Mouse (Mus musculus) cerebellum, adult 8-10 months (tissue): ENCODE measurements around the gene Vamp2.

ENCODE experiments used
- DNase-seq: peaks from one replicate; pipeline ENCODE4 v3.0.0; 2022

Gene Vamp2

DNA sequence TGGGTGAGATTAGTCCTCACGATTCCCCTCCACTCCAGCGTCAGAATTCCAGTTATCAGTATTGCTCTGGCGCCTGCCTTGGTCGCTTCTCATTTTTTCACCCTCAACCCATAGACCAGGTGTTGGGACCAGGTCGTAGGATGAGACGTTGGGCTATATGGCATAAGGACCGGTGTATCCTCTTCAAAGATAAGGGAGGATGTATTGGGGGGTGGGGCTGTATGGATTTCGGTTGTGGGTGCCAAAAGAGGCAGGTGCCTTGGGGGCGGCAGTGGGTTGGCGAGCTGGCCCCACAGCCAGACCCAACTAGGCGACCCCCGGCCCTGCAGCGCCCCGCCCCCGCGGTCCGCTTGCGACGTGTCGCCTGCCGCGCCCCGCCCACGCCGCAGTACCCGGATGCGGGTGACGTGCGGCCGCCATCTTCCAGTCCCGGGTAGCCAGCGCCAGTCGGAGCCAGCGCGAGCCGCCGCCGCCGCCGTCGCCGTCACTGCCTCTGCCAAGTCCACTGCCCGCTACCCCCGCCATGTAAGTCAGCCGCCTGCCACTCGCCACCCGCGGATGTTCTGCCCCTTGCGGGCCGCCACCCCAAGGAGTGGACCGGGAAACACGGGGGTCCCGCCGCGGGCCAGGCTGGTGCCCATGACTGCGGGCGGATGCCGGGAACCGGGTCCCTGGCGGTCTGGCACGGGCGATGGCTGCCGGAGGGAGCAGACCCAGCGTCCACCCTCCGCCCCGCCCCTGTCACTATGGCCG, at the start of gene Vamp2:
Gene Vamp2, plus strand, starts transcription at position 388 of the 753 bp plus-strand sequence.
- peak; percentile 93 for DNase-seq

DNA sequence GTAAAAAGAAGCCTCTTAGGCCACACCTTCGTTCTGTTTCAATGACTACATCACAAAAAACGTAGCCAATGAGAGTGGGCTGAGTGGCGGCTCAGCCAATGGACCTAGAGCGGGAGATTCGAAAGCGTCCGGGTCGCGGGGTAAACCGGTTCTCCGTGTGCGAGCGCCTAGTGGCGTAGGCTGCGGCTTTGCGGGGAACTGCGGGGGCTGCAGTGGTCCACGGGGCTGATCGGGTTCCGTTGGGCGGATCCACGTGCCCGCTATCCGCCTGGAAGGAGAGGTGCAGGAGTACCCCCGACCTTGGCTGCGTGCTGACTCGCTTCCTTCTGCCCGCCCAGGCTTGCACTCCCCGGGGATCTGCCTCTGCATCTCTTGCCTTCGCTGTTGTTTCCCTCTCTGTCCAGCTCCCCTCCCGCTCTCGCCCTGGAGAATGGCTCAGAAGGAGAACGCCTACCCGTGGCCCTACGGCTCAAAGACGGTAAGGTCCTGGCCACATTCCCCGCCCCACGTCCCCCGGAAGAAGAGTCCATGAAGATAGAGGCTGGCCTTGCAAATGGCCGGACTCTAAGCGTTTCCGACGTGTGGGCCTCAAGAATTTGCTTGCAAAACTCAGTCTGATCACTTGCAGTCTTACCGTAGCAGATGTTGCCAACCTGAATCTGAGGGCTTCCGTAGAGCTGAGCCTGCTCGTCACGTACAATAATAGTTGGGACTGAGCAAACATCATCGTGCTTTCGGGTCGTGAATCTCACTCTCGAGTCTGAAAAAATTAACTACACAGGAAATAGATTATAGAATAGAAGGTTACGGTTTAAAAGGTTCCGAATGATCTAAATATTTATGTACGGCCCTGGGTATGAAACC, 42.5 kb upstream of the Vamp2 start, which contains the start of gene Aurkb:
Gene Aurkb, plus strand, starts transcription at position 117 of the 864 bp plus-strand sequence.
- DNase-seq: peak; percentile 70

DNA sequence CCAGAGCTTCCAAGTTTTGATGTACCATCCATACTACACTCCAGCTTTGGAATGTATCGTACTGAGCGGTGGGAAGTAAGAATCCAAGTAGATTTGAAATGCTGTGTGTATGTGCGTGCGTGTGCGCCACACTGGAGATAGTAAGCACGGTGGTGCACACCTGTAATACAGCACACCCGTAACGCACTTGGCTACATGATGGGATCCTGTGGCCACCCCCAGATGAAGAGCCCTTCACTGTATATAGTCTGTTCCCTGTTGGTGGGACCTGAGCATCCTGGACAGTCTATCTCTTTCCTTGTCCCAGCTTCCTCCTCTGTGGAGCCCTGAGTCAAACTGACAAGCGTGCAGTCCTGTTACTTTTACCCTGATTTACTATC, 41.9 kb upstream of the Vamp2 start:
- no peak for DNase-seq

DNA sequence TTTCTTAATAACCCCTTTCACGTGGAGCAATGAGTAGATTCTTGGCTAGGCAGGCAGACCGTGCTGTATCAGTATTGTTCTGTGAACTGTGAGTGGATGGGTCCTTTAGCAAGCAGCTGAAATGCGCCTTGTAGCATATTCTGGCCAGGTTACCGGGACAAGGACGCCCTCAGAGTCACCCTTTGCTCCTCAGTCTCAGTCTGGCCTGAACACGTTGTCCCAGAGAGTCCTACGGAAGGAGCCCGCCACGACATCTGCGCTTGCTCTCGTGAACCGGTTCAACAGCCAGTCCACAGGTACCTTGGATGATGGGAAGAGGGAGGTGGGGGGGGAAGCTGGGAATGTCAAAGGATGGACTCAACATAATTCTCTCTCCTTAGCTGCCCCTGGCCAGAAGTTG, 40.7 kb upstream of the Vamp2 start:
- DNase-seq: no peak

DNA sequence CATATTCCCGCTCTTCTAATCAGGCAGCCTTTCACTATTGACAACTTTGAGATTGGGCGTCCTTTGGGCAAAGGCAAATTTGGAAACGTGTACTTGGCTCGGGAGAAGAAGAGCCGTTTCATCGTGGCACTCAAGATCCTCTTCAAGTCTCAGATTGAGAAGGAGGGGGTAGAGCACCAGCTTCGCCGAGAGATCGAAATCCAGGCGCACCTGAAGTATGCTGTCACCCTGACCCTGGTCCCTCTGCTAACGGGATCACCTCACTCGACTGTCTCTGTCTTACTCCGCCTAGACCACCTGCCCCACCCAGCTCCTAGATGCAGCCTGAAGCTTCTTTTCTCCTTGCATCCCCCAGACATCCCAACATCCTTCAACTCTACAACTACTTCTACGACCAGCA, 40.1 kb upstream of the Vamp2 start:
- no peak for DNase-seq

DNA sequence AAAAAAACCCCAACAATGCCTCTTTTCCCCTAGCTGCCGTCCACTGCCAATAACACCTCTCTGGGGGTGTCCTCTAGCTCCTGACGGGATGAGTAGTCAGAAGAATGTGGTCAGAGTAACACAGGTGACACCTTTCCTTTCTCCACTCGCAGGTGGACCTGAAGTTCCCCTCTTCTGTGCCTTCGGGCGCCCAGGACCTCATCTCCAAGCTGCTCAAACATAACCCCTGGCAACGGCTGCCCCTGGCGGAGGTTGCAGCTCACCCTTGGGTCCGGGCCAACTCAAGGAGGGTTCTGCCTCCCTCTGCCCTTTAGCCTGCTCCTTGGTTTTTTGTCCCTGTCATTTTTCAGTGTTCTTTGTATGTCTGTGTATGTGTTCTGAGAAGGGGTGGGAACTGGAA, 37.5 kb upstream of the Vamp2 start:
- DNase-seq: no peak

DNA sequence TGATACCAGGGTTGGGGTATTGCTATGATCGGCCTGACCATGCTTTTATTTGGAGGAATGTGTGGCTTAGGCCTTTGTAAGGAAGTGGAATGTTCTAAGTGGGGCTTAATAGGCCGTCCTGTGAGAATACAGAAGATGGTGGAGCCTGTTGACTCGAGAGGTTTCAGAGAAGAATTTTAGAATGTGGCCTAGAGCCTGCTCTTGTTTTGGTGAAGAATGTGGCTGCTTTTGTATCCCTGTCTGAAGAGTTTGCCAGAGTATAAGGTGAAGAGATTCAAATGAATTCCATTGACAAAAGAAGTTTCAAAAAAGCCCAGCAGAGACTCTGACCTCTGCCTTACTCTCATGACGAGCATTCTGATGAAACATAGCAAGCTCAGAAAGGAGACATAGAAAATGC, 36.5 kb upstream of the Vamp2 start:
- no peak for DNase-seq

DNA sequence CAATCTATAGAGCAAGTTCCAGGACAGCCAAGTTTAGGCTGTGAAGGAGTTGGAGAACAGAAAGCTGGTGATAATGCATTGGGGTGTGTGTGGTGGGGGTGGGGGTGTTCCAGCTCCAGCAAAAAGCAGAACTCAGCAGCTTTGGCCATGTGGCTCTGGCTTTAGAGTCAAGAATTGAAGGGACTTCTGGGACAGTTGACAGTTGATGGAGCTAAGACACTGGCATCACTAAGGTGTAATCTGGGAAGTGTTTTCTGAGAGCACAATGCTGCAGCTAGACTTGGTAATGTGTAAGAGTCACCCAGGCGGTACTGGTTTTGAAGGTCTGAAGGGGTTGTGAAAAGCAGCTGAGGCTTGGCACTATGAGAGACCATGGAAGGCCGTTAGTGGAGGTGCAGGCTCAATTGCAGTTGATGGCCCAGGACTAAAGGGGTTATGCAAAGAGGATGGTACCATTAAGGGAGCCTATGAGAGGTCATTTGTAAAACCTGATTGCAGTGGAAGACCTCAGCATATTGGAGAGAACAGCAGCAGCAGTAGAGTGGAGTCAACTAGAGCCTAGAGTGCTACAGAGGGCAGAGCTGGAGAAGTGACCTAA, 35.4 kb upstream of the Vamp2 start:
- no peak for DNase-seq

DNA sequence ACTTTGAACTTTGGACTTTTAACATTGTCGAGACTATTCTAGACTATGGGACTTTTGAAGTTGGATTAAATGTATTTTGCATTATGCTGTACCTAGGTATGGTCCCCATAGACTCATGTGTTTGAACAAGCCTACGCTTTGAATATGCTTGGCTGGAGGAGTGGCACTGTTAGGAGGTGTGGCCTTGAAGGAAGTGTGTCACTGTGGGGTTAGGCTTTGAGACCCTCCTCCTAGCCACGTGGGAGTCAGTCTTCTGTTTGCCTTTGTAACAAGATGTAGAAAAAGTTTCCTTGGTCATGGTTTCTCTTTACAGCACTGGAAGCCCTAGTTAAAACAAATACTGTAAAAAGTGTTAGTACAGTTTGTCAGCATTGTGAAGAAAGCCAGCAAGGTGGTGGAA, 34.4 kb upstream of the Vamp2 start:
- DNase-seq: no peak

DNA sequence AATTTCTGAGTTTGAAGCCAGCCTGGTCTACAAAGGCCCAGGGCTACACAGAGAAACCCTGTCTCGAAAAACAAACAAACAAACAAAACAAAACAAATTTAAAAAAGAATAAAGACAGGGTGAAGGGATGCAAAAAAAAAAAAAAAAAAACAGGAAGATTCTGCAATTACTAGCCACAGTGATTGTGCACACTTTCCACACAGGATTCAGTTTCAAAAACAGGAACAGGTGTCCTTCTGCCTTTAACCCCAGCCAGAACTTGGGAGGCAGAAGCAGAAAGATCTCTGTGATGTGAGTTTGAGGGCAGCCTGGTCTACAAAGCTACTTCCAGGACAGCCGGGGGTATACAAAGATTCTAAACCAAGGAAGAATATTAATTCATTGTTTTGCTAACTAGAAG, 30.0 kb upstream of the Vamp2 start:
- no peak for DNase-seq

DNA sequence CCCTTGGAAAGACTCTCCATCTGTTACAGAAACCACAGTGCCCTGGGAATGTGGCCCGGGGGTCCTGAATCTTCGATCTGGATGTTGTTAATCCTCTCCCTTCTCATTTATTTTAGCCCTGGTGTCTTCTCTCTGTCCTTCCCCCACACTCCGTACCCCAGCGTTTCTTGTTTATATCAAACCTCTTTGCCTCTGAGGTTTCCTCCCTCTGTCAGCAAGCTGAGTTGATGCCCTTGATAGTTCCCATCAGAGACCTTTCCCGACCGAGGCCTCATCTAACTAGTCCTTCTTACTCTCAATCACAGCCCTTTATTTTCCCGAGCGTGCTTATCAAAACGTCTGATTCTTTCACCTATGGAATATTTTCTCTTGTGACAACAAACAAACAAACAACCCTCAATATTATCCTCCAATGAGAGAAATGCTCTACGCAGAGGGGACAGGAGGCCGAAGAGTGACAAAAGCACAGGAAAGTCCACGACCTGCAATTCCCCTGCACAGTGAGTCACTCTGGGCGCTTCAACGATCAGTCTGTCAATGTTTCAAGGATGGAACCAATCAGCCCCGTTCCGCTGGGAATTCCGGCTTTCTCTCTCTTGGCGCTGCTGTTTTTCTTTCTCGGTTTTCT, 29.4 kb upstream of the Vamp2 start:
- DNase-seq: no peak

DNA sequence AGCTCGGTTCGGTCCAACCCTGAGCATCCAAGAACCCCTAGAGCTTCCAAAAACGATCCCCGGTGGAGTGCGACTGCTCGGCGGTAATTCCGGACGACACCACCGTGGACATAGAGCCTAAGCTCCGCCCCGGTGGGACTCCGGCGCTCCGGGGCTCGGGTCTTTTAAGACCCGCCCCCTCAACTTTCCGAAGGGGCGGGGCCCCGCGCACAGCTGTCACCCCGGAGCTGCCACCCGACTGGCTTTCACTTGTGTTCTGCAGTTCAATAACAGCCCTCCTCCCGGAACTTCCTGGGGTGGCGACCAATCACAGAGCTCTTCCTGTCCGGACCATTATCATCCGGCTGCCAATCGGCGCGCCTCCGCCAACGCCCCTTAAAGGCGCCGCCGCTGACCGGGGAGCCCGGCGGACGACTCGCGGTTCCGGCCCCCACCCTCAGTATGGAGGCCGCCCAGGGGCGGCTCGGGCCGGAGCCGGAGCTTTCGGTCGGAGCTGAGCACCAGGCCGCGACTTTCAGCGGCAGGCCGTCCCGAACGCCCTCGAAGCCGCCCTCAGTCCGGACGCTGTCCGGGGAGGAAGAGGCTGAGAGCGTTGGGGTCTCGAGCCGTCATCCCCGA, 28.8 kb upstream of the Vamp2 start, which contains the start of gene Borcs6:
Gene Borcs6, plus strand, starts transcription at position 361 of the 618 bp plus-strand sequence.
- peak; percentile 92 for DNase-seq

DNA sequence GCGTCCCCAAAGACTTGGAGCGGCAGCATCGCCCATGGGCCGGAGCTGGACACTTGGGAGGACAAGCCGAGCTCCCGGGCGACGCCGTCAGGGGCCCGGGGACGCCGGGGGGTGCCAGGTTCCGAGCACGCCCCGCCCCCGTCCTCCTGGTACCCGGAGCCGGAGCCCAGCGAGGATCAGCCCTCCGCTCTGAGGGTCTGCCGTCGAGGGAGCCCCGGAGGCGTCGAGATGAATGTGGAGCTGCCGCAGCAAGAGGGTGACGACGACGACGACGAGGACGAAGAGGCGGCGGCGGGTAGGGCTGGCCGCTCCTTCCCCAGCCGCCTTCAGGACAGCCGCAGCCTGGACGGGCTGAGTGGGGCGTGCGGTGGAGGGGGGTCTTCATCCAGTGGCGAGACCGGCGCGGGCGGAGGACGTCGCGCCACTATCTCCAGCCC, 28.3 kb upstream of the Vamp2 start:
- DNase-seq: no peak

DNA sequence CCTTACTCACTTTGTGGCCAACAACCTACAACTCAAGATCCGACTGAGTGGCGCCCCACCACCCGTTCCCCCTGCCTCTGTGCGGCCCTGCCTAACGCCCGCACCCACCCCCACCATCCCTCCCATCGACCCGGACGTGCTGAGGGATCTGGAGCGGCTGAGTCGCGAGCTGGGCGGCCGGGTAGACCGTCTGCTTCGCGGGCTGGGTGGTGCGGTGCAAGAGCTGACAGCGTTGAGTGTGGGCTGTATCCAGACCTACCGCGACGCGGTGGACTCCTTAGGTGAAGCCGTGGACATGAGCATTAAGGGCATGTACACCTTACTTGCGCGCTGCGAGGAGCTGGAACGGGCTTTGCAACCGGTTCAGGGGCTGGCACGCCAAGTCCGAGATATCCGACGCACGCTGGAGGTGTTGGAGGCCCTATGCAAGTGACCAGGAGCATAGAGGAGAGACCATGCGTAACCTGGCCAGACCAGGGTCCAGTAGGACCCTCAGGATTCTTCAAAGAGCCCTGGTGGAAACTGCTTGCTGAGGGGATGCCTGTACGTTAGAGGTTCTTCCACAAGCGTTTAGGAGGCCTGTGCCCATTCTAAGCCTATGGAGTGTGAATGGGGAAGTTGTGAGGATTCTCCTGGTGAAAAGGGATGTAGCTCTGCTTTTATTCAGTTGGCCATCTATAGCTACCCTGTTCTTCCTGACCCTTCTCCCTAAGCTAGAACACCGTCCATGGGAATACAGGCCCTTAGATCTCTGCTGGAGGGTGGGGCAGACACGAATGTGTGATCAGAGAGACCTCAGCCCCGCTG, 27.6 kb upstream of the Vamp2 start:
- peak; percentile 51 for DNase-seq

DNA sequence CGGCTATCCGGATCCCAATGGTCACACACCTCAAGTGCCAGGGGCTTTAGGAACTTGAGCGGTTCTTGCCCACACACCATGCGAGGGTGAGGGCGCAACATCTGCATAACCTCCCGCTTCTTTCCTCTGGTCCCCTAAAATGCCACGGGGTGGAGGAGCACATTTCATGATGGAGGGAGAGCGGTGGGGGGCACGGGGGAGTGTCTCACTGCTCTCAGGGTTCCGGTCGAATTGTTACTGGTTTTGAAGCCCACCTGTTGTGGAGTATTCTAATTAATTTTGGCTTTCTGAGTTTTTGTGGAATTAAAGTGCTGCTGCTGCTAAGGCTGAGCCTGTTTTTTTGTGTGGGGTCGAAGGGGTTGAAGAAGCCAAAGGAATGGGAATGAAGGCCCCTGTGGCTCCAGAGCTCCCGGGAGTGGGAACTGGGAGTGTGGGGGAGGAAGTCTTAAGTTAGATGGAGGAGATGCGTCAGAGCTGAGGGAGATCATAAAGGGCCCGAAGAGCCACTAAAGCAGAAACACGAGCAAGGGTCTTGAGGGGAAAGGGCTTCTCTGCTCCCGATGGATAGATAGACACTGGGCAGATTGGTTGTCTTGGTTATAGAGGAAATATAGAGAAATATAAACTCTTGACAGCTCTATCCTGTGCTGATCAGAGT, 26.9 kb upstream of the Vamp2 start:
- peak; percentile 40 for DNase-seq

DNA sequence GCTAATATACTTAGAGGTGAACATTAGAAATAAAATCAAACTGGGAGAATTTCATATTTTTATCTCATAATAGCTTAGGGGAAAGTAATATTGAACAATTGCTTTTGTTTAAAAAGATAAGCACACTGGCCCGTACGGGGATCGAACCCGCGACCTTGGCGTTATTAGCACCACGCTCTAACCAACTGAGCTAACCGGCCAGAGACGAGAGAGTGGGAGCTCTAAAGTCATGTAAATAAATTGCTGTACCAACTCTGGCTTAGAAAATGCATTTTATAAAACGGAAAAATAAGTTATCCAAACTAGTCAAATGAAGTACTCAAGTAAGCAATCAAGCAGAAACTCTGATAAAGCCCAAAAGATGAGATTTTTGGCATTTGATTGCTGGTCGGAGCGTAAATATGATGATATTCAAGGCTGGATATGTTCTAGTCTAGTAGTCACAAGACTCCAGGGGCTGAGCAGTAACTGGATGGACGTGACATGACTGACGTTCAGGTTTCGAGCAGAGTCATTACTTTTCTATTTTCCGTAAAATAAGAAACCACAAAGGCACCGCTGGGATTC, 26.0 kb upstream of the Vamp2 start:
- peak; percentile 83 for DNase-seq

DNA sequence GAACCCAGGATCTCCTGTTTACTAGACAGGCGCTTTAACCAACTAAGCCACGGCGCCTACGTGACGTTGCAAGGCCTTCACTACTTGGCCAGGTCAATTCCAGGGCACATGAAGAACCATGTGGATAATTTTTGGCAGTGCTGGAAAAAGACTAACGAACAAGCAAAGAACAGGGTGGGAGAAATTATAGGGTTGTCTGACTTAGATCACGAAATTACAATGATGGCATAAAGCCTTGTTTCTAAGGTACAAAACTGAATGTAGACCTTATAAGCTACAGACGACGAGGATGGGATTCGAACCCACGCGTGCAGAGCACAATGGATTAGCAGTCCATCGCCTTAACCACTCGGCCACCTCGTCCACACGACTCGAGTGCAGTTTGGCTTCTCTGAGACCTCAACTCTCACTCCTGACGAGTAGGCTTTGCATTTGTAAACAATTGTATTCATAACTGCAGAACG, 25.5 kb upstream of the Vamp2 start:
- DNase-seq: peak; percentile 97

DNA sequence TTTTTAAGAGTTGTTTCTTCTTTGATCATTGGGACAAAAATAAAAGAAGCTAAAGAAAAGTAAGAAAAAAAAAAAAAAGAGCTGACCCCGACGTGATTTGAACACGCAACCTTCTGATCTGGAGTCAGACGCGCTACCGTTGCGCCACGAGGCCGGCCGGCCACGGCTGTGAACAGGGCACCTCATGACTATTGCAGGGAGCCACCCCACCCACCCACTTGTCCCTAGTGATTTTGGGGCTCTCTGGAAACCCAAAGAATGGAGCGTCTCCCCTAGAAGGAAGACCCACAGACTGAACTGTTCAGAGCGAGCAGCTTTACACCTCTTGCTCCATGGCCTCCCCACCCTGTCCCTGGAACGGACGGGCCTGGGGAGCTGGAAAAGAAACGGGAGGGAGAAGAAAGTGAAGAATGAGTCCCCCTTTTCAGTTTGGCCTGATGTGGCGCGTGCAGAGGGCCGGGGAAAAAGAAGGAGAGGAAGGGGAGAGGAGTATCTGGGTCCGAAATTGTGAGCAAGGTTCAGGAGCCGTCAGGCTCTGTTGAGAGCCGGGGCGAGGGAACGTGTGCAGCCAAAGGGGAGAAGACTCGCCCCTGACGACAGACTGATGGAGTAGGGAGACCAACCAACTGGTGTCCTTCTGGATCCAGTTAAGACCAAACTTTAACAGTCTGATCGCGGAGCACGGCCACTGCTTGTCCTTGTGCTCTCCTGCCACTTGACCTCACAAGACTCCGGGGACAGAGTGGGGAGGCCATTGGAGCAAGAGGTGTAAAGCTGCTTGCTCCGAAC, 24.7 kb upstream of the Vamp2 start:
- DNase-seq: peak; percentile 80

DNA sequence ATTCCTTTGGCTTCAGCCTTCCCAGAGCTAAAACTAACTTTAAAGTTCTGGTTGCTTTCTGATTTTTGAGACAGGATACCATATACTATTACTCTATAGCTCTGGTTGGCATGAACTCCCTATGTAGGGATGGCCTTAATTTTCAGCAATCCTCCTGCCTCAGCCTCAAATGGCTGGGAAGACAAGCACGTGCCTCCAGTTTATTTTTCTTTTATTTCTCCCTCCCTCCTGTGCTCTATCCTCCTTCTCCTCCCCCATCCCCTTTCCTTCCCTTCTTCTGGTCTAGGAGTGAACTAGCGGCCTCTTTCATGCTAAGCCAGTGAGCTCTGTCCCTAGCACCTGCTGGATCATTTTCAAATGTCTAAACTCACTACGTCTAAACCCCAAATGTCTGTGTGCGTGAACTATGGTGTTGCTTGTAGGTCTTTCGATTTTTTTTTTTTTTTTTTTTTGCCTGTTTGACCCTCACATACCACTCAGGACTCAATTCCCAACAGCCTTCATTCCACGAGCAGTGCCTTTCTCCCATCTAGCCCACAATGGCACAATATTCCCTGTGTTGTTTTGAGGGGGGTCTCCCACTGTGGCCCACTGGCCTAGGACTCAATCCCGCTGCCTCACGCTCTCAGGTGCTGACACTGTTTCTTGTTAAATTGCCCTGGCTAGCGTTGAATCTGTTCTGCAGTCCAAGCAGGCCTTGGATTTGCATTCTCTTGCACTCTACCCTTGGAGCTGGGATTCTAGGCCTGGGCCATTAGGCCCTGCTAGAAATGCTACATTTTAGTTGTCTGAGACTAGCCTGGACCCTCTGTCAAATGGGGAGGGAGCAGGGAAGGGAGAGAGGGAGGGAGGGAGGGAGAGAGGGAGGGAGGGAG, 23.8 kb upstream of the Vamp2 start:
- peak; percentile 30 for DNase-seq
